Mouse (Mus musculus): ENCODE measurements around the gene Capn15.

- no peak for TF ChIP-seq POLR2A (IDR thresholded peaks at IDR 0.05; ENCODE audit: insufficient read depth, low read depth, low read length)
- no peak for TF ChIP-seq EP300 (IDR thresholded peaks at IDR 0.05; ENCODE audit: insufficient read depth, low read depth, low read length)
- no peak for TF ChIP-seq CTCF (IDR thresholded peaks at IDR 0.05)
Observed at GRCm38 (mm10) chr17:25959630-25960467, 25.7 kb downstream of the Capn15 start.

Data from heart, adult 2 months (tissue).